12 mouse cellular contexts compared by ENCODE assay signal in the genomic region with DNA sequence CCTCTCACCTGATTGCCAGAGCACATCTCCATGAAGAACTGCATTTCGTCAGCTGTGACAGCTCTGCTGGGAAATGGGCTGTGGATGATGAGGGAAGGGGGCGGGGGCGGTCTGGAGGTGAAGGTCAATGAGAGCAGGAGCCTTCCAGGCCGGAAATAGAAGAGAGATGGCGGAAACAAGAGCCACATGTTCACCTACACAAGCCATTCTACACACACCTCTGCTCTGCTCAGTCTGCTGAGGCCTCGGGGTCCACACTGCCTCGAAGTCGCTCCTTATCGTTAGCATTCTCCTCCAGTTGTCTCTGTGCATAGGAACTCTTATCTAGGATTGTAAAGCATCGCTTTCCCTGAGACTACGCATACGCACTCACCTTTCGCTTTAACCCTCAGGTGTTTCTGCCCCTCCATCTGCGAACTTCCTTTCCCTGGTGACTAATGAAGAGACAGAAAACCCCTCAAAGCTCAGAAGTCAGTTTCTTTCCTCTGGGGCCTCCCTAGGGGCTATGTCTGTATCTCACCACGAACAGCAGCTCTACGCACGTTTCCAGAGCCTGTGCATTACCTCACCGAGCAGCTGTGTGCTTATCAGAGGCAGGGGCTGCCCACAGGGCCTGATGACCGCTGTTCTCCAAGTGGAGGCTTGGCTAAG. TPM values are rescaled to one million over a fixed set of nuclear protein-coding genes. Genes with fewer than 3 reads are reported as not detected.
A peak's percentile ranks its signal among the peaks of the same experiment; 100 is the strongest.
DNase-seq lines count a peak whose midpoint lies in the region; ATAC-seq and TF ChIP-seq lines count a peak whose summit lies in the region.
"Had no signal": no experiment of that assay in that cellular context is flagged by ENCODE, and none has a peak within 500 bp of the region (broad histone marks: within the 10 kb centered on the region; RNA-seq: fewer than 3 reads in every experiment).

No protein-coding gene starts in this region.

- peak; percentile 84 for ATAC-seq in heart, embryonic 16.5 days (replicated peaks; ENCODE audit: extremely low read depth, insufficient read depth, low FRiP score)
- peak; percentile 69 for ATAC-seq in common myeloid progenitor, adult 5-6 weeks (replicated peaks; ENCODE audit: low read depth, poor library complexity, severe bottlenecking)
- peak; percentile 88 for ATAC-seq in liver, embryonic 11.5 days (replicated peaks; ENCODE audit: low FRiP score)
- ATAC-seq: Patski had no signal

- TF ChIP-seq EP300 in ES-Bruce4 (IDR thresholded peaks at IDR 0.05; ENCODE audit: insufficient read depth, low read depth, low read length) = 0 out of 2 replicates have a peak, but pooled peaks have one; percentile 42

- no peaks in the 10 kb centered on the region for H3K36me3 ChIP-seq in heart, embryonic 16.5 days (ENCODE audit: control insufficient read depth, insufficient read depth)
- no peaks in the 10 kb centered on the region for H3K36me3 ChIP-seq in ES-Bruce4 (ENCODE audit: control insufficient read depth, insufficient read depth, low read length, poor library complexity, severe bottlenecking)
- H3K36me3 ChIP-seq in liver, embryonic 11.5 days (ENCODE audit: control insufficient read depth, insufficient read depth, low read length) = no peaks in the 10 kb centered on the region

- peak overlapping the region; percentile 51 for H3K4me2 ChIP-seq in heart, embryonic 16.5 days (ENCODE audit: low read depth, low read length)
- H3K4me2 ChIP-seq in liver, embryonic 11.5 days = peak overlapping the region; percentile 68

- no peaks in the 10 kb centered on the region for H3K27me3 ChIP-seq in heart, embryonic 16.5 days (ENCODE audit: control insufficient read depth, insufficient read depth, low read length)
- no peaks in the 10 kb centered on the region for H3K27me3 ChIP-seq in ES-Bruce4 (ENCODE audit: control insufficient read depth, insufficient read depth, low read length, poor library complexity, severe bottlenecking)
- H3K27me3 ChIP-seq in liver, embryonic 11.5 days (replicated peaks; ENCODE audit: control insufficient read depth, insufficient read depth, low read length) = no peaks in the 10 kb centered on the region

- H3K4me3 ChIP-seq in heart, embryonic 16.5 days (ENCODE audit: low read length) = no peak overlapping the region
- H3K4me3 ChIP-seq in ES-Bruce4 (ENCODE audit: low read depth, low read length) = peak overlapping the region; percentile 35
- peak overlapping the region; percentile 55 for H3K4me3 ChIP-seq in liver, embryonic 11.5 days (ENCODE audit: low read depth, low read length)

- H3K9ac ChIP-seq in heart, embryonic 16.5 days (ENCODE audit: low read length) = peak overlapping the region; percentile 32; the same call in 1 of the 2 replicates
- H3K9ac ChIP-seq in ES-Bruce4 (ENCODE audit: low read depth, poor library complexity, severe bottlenecking) = peak overlapping the region; percentile 34
- H3K9ac ChIP-seq in liver, embryonic 11.5 days (ENCODE audit: low read depth, low read length) = peak overlapping the region; percentile 90

- peaks cover 5% of the 10 kb centered on the region; the same call in 1 of the 2 replicates for H3K9me3 ChIP-seq in heart, embryonic 16.5 days (replicated peaks; ENCODE audit: control insufficient read depth, low read length)
- no peaks in the 10 kb centered on the region for H3K9me3 ChIP-seq in ES-Bruce4 (replicated peaks; ENCODE audit: control insufficient read depth, insufficient read depth, low read length, poor library complexity, severe bottlenecking)
- H3K9me3 ChIP-seq in liver, embryonic 11.5 days (ENCODE audit: control insufficient read depth, low read length) = no peaks in the 10 kb centered on the region; the same call in 1 of the 2 replicates

- H3K4me1 ChIP-seq in heart, embryonic 16.5 days (ENCODE audit: control insufficient read depth, insufficient read depth, low read length) = peaks cover 16% of the 10 kb centered on the region
- peaks cover 7% of the 10 kb centered on the region for H3K4me1 ChIP-seq in ES-Bruce4 (ENCODE audit: control insufficient read depth, insufficient read depth, low read length)
- H3K4me1 ChIP-seq in liver, embryonic 11.5 days (replicated peaks; ENCODE audit: control insufficient read depth, insufficient read depth, low read length) = 0 out of 2 replicates have a peak, but pooled peaks cover 8% of the 10 kb centered on the region

- H3K27ac ChIP-seq in heart, embryonic 16.5 days (ENCODE audit: low read length) = peak overlapping the region; percentile 66
- no peak overlapping the region for H3K27ac ChIP-seq in ES-Bruce4 (ENCODE audit: insufficient read depth, low read length)
- peak overlapping the region; percentile 96 for H3K27ac ChIP-seq in liver, embryonic 11.5 days (ENCODE audit: low read depth, low read length)
- H3K27ac ChIP-seq: kidney, postnatal 0 days had no signal

- no peak for DNase-seq in heart, adult 9 months (ENCODE audit: low spot score in 2 of 2)
- peak; percentile 67 for DNase-seq in liver, embryonic 11.5 days (ENCODE audit: low spot score)
- no peak for DNase-seq in gastrocnemius, postnatal 10 days
- DNase-seq in gastrocnemius, adult 18-20 months (ENCODE audit: low spot score) = no peak
- no peak for DNase-seq in urinary bladder, postnatal 10 days (ENCODE audit: low spot score)
- DNase-seq: lung, postnatal 36 days; thymus, adult 2 months had no signal

- WGBS in heart, embryonic 16.5 days = 24% methylated on average over 19 of the region's 19 CpGs
- WGBS in liver, embryonic 11.5 days = 22% methylated on average over 19 of the region's 19 CpGs

- TF ChIP-seq POLR2A in ES-Bruce4 (IDR thresholded peaks at IDR 0.05; ENCODE audit: insufficient read depth, low read length) = no peak

- TF ChIP-seq CTCF in ES-Bruce4 (IDR thresholded peaks at IDR 0.05; ENCODE audit: low read depth, low read length) = no peak

RNA-seq across cellular contexts. Expression of gene Phc1, which starts 53.0 kb away (rescaled TPM):
- 7.2 and 9.2 TPM in 2 replicates for polyA plus RNA-seq in heart, embryonic 16.5 days (2015; fragmentation: Nextera tagmentation; extraction: Ambion mirVana)
- 206 and 226 TPM in 2 replicates for polyA plus RNA-seq in ES-Bruce4 (2011; ENCODE audit: insufficient read depth, insufficient read length, low read depth, missing spikeins)
- 8.9 and 13.0 TPM in 2 replicates for total RNA-seq in common myeloid progenitor, adult 5-6 weeks (2017)
- 12.4 and 14.7 TPM in 2 replicates for polyA plus RNA-seq in liver, embryonic 11.5 days (2014; fragmentation: Nextera tagmentation; extraction: Ambion mirVana)
- total RNA-seq in gastrocnemius, postnatal 10 days (2021) = 10 to 100 TPM; 13.1 to 13.8 TPM
- total RNA-seq in gastrocnemius, adult 18-20 months (2021) = 10 to 100 TPM; 27.3 to 34.0 TPM

Comparison
In these comparisons a context has a peak if more than half of its experiments do, and no peak if none do; other contexts are left out.
1. H3K9ac ChIP-seq: peak in every context shown above with its lines; median percentile 90 in liver, embryonic 11.5 days; 34 in ES-Bruce4; 32 in heart, embryonic 16.5 days.